Mouse (Mus musculus): ENCODE measurements around the gene Itga8.

The Itga8 gene

DNA sequence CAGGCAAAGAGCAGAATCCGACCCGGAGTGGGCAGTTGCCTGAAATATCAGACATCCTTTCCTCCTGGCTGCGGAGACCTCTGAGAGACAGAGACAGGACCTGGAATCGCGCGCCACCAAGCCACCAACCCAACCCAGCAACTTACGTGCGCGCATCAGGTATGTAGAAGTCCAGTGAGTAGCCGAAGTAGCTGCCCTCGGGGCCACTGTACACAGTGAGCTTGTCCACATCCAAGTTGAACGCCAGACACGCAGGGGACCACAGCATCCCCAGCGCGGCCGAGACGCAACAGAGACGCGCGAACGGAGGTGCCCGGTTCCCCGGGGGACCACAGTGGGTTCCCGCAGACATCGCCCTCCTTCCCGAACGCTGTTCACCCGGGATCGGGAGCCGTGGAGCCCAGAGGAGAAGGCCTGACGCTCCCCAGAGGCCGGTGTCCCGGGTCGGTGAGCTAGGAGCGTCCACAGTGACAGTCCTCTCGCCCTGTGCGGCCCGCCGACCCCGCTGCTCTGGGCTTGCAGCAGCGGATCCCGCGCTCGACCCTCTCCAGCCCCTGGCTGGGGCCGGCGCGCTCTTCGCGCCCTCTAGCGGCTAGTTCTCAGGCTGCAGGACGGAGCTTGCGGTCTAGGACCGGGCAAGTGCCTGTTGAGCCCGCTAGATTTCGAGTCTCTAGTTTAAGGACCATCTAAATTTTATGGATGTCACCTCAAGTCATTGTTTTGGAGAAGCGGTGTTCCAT lies at the start of gene Itga8:
TSS of gene Itga8 (minus strand) at position 492 of the 740 bp plus-strand sequence.
- peak; percentile 41 for DNase-seq (ENCODE audit: low spot score)

DNA sequence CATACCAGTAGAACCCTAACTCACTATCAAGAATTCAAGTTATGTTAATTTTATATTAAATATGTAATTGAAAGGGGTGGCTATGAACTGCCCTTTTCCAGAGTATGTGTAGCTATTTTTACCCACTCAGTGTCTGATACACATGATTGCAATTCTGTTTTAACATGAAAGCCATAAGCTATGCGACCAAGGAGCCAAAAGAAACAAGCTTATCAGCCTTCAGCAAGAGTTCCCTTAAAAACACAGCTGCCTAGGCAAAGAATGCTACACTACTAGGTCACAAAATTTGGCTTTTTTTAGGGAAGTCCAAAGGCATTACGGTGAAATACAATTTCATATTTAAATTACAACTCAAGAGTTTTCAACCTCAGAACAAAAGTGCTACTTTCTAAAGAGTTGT lies 47.2 kb upstream of the Itga8 start:
- DNase-seq (ENCODE audit: low spot score): no peak

DNA sequence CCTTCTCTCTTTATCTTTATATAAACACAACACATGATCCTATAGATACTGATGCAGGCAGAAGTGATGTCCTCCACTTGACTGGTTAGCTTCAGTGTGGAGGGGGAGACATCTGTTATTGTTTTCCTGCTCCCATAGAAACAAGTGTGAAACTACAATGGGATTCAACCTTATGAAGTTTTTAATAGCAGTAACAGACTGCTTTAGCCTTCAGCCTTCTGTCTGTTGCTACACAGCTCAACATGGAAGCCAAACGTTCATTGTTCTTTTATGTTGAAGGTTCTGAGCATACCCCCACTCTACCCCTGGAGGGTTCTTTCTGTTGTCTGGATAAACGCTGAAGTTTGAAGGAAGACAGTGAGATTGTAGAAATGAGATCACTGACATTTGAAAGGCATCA lies 30.2 kb upstream of the Itga8 start:
- no peak for DNase-seq (ENCODE audit: low spot score)

DNA sequence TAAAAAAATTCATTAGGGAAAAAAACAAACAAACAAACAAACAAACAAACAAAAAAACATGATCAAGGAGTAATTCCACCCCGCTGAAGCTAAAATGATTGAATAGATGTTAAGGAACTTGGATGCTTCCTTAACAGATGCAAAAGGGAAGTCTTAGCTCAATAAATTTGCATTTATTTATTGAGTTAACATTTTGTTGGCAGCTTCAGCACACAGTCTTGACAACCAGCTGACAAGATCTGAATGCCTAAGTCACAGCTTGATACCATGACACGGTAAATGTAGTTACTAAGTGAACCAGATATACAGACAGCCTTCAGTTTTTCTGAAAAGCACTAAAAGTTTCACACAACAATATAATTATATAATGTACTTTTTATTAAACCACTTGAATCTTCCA lies 27.9 kb upstream of the Itga8 start:
- no peak for DNase-seq (ENCODE audit: low spot score)

DNA sequence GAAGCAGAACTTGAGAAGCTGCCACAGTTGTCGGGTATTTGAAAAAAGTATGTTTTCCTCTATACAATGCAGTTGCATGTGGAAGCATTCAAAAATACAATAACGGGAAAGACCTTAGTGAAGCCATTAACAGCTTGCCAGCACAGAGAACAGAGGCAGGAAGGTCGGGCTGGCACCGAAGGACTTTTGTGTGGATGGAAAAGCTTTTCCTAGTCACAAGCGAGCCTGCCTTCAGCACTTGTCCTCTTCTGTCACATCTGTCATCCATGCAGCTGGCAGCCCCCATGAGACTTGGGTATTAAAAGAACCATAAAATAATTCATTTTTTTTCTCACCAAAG lies 27.3 kb upstream of the Itga8 start:
- DNase-seq (ENCODE audit: low spot score): no peak

DNA sequence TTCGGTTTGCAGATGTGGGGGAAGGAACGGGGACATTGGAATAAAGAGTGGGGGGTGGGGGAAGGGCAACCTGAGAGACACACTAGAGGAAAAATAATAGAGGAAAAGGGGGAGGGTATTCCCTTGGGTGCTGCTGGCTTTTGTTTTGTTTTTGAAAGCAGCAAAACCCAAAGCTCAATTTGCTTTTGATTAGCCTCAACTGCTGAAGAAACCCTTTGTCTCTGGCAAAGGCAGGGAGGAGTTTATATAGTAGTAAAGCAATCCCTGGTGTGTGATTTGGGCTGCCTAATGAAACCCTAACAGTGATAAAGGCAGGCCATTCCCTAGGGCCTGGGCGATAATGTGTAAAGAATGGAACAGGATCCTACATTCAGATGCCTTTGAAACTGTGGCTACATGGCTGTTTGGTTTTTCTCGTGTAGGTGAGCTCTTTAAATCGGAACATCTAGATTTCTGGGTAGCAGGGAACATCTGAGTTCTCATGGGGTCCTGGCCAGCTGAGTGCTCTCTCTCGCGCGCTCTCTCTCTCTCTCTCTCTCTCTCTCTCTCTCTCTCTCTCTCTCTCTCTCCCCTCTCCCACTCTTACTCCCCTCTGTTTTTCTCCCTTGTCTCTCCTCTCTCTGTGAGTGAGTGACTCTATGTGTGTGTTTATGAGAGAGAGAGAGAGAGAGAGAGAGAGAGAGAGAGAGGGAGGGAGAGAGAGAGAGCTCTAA lies 26.8 kb upstream of the Itga8 start:
- no peak for DNase-seq (ENCODE audit: low spot score)

DNA sequence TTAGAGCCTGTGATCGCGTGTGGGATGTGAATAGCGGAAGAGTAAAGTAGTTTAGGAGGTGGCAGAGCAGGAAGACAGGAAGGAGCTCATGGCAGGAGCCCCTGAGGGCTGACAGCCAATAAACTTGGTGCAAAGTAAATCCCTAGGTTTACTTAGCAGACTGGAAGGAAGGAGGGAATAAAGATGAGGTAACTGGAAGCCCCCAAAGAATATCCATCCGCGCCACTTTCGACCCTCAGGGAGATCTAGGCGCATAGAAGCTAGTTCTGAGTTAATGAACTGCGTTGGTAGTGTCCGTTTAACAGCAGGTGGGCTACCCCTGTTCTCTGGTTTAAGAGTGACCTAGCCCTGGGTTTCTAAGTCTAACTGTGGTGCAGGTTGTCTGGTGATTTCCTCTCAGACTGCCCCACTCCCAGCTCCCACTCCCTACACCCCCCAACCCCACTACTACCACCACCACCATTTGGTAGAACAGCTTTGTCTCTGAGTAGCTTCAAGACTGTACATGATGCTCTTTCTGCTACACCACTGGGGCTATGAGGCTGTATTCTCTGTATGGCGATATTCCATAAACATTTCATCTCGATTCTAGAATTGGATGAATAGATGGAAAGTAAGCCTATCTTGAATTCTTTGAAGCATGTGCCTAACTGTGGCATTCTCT lies 26.1 kb upstream of the Itga8 start:
- no peak for DNase-seq (ENCODE audit: low spot score)

DNA sequence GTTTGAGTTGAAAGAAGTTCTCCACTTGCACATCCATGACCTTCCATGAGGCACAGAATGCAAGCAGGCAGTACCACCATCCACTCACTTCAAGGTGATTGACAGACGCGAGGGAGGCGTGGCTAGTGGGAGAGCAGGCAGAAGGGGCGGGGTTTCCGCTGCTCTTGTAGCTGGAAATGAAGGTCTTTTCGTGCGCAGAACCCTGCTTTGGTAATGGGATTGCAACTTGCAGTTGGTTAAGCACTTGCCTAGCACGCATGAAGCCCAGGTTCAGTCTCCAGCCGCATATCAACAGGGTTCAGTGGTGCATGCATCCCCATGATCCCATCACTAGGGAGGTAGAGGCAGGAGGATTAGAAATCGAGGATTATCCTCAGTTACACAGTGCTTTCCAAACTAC lies 25.5 kb upstream of the Itga8 start:
- DNase-seq (ENCODE audit: low spot score): peak; percentile 55

DNA sequence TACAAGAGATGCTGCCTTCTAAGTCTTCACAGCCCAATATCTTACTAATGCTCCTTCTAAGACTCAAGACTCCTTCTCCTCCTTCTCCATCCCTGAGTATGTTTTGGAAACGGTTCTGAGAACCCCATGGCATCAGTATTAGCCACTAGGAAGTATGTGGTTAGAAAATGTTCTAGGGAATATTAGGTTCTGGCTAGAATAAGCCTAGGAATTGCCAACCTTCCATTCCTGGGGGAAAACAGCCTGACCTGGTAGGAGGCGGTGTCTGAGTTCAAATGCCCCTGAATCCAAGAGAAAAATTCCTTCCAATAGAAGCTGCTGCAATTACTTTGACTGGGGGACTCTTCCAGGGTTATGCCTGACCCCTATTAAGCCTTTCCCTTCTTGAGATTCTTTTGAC lies 24.1 kb upstream of the Itga8 start:
- no peak for DNase-seq (ENCODE audit: low spot score)

DNA sequence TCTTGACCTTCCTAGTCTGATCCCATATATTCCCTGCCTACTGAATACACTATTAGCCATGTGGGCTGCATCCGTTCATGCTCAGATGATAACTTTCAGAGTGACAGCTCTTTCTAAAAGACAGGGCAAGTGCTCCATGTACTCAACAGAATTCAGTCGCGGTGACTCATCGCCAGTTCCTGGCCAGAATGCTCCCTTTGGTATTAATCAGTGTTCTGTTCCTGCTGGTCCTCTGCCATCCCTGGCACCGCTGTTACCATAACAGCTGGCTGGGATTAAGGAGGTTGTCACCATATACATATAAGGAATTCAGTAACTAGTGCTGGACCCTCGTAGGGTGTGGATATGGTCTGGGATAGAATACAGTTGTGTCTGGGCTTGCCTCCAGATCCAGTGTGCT lies 23.7 kb upstream of the Itga8 start:
- DNase-seq (ENCODE audit: low spot score): no peak

DNA sequence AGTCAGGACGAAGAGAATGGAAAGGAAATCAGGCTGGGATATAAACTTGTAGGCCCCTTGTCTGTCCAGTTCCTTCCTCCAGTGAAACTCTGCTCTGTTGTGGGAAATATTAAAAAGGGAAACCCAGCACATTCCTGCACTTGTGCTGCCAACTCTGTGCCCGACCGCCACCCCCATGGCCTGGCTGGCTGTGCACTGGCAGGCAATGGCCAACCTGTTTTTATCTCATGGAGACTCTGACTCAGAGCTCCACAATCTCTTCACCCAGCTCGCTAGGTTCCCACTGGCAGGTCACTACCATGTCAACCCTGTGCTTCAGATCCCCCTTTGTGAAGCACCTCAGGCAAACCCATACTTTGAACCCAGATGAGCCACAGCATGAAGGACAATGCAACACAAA lies 19.2 kb upstream of the Itga8 start:
- no peak for DNase-seq (ENCODE audit: low spot score)

DNA sequence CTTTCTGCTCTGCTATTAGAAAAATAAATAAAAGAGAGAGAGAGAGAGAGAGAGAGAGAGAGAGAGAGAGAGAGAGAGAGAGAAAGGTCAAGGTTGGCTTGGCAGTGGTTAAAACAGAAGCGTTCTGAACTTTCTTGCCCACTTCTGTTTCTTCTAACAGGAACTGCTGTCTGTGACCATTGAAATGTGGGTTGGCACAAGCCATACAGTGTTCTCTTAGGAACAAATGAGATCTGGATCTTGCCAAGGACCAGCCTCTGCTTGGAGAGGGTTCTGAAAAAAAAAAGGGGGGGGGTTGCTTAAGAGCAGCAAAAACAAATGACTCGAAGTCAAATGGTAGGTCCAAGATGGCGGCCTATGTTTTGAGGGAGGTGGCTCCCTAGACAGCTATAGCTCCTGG lies 17.0 kb upstream of the Itga8 start:
- DNase-seq (ENCODE audit: low spot score): no peak

DNA sequence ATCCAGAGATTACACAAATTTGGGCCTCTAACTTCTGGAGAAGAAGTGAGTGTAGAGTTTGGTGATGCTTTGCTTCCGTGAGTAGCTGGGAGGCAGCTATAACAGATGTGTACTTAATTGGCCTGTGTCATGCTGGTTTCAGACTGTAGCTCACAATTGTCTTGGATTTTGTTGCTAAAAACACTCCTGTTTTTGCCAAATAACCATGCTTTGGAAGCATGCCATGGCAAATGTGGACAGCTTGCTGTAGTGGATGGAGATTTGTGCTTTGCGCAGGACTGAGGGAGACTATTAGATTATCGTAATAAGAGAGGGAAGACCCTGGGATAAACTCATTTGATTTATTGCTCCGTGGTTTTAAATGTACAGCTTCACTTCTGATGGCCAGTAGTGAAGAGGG lies 16.3 kb upstream of the Itga8 start:
- no peak for DNase-seq (ENCODE audit: low spot score)

DNA sequence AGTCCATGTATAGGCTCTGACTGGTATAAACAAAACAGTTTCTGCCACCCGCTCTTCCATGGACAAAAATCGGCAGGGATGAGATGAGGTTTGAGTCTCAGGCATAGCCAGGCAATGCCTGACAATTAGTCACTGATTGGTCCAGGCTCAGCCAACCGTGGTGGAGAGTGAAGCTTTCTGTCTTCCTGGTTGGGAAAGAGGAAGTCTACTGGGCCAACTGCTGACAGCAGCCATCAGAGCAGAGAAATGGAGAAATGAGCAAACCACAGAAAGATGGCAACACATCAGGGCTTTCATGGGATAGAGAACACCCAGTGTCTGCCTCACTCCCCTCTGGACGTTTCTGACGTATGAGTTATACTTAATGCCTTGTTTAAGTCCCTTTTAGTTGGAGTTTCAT lies 15.6 kb upstream of the Itga8 start:
- DNase-seq (ENCODE audit: low spot score): no peak

DNA sequence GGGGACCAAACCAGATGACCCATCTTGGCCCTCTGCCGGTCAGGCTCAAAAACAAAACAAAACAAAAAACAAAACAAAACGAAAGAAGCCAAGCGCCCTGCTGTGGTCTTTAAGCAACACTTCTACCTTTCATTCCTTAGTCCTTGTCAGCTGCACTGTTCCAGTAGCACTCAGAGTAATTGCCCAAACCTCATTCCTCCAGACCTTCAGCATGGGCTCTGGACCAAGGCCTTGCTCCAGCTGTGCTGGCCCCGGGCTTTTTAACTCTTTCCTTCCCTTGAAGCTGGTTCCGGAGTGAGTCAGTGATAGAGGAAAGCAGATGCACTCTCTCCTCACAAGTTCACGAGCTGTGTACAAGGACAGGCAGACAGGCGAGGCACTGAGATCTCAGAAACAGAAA lies 14.6 kb upstream of the Itga8 start:
- no peak for DNase-seq (ENCODE audit: low spot score)

DNA sequence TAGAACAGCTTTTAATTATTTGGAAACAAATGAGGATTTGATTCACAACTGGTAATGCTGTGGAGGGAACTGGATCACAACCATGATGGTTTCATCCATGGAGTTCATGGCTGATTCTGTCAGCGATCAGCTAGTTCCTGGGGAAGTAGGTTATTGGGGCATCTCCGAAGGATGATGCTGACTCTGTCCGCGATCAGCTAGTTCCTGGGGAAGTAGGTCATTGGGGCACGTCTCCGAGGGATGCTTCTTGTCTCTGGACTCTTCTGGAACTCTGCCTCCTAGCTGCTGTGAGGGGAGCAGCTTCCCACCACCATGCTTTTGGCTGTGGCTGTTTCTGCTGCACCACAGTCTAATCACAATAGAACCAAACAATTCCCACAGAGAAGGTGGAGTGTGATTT lies 12.3 kb upstream of the Itga8 start:
- DNase-seq (ENCODE audit: low spot score): no peak

DNA sequence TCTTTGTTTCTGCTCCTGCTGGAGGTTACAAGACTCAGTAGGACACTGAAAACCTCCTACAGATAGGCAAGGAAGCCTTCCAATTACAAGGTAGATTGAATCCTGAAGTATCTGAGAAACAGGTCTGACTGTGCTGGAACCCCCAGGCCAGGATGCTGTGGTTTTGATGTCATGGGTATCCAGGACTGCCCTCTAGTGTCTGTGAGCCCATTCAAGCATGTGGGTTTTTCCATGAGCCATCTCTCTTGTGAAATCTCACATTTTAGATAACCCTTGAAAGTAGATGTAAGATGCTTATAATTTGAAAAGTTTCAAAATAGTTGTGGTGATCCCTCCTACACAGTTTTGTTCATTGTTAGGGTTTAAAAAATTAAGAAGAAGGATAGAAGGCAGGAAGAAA lies 6.7 kb upstream of the Itga8 start:
- no peak for DNase-seq (ENCODE audit: low spot score)

DNA sequence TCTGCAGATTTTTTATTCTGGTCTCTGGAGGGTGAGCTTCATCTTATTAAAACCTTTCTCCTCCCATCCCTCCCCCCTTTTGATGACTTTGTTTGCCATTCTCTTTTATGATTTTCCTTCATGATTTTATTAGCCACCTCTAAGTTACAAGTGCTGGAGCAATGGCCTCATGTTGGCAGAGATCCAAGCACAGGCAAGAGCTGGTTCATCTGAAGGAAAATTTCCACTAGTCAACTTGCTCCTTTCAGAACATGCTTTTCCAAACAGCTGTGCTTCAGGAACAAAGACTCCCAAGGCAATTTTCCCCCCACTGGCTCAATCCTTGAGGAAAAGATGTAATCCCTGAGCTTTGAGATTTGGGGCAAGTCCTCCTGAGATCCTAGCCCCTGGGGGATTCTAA lies 5.6 kb upstream of the Itga8 start:
- no peak for DNase-seq (ENCODE audit: low spot score)

DNA sequence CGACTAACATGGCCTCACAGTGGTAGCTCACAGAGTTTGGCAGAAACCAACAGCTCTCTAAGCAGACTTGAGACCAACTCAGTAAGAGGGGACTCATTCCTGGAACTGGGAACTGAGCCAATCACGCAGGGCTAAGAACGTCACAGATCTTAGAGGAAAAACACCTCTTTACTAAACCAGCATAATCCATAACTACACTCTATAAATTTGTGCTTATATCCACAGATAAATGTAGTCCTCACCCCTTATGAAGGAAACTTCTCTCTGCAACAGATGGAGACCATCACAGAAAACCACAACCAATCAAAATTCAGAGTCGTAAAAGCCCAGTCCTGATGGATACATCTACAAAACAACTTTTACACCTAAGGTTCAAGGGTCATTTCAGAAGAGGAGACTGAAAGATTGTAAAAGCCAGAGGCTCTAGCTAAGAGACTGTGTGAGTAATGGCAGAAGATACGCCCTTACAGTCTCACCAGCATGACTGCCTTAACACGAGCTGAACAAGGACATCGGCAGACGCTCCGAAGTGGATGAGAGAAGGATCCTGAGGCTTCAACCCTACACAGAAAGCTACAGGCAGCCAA lies 3.4 kb upstream of the Itga8 start:
- no peak for DNase-seq (ENCODE audit: low spot score)

DNA sequence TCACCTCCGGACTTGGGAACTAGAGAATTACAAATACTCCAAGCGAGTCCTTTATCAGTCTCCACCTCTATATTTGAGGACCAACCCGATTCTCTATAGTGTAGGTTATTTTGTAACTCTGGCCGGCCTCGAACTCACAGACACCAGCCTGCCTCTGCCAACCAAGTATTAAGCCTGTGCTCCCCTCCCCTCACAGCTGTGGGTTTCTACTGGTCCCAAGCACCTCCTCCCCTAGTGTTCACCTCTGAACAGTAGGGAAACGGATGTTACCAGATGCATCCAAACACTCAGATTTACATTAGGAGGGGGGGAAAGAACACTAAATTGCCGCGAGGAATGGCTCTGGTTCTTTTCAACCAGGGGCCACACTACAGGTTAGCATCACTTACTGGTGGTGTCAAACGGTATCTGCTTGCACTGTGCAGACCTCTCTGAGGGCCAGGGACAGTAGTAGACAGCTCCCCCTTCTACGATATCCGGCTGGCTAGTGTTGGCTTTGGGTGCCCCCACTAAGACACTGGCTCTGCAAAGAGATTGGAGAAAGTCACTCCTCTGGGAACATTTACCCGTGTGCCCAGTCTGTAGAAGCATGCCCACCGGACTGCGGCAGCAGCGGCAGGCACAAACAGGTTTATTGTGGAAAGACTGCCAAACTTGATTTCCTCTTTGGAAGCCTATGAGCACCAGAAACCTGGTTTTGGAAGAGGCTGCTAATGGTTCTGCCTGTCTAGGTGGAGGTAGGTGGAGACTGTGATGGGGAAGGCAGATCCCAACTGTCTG lies 1.1 kb downstream of the Itga8 start:
- no peak for DNase-seq (ENCODE audit: low spot score)

DNA sequence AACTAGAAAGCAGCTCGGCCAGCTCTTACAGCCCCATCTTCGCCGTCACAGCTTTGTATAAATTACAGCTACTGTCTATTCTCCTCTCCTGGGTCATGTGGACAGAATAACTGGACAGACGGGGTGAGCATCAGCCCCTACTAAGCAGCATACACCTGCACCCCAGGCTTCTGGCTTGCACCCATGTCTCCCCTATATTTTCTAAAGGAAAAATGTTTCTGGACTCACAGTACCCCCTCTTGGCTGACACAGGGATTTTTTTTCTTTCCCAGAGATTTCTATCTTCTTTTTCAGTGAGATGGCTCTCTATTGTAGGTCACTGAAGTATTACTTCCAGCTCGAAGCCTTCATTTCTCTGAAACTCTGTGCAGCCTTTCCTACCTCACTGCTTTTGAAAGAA lies 4.4 kb downstream of the Itga8 start:
- no peak for DNase-seq (ENCODE audit: low spot score)

DNA sequence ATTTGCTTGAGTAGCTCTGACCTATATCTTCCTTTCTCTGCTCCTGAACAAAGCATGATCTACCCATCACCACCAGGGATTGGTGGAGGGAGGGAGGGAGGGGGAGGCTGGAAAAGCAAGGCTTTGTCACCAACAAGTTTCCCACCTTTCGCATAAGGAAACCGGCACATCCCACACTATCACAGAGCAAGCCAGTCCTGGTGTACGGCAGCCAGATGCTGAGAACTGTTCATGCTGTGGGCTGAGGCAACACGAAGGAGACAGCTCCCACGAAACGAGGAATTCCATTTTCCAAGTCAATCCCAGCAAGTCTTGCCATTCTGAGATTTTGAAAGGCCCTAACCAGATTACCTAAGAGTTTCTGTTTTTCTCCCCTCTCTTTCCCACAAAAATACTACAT lies 6.6 kb downstream of the Itga8 start:
- no peak for DNase-seq (ENCODE audit: low spot score)

Data from c-Kit-positive CD71-positive TER-119-positive erythroid progenitor cells, embryonic 14.5 days (primary cell).